Mouse (Mus musculus): ENCODE measurements around the gene Pitpnb.
A peak's percentile ranks its signal among the peaks of the same experiment; 100 is the strongest.

The Pitpnb gene

DNA sequence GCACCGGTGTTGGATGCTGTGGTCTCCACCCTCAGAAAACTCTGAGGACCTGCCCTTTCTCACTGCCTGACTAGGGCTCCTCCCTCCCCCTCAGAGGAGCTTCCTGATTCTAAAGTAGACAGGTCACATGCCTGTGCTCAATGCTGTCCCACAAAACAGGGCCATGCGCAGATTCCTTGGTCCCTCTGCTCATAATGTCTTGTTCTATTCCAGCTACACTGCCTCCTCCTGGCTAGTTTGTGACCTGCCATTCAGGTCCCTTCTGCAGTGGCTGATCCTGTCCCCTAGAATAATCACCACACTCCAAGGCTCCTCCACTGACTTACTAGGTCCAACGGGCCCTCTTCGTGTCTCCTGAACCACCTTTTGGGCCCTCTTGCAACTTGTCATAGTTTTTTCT, 65.6 kb downstream of the Pitpnb start:
- no peak for DNase-seq (ENCODE audit: low spot score in 2 of 2)

DNA sequence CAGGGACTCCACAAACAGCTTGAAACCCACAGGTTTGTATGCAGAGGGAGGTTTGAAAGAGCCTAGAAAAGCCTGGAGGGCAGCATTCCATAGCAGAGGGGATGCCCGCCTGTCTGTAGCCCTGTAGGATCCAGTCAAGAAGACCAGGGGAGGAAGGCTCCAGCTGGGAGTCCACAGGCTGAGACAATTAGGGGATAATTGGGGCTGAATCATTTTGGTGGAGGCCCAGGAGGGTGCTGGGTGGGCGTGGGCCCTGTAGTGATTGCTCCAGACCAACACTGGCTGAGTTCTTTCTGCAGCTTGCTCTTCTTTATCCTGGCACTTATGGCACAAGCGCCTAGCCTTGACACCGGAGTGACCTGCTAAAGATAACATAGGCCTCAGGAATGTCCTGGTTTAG, 67.9 kb downstream of the Pitpnb start:
- no peak for DNase-seq (ENCODE audit: low spot score in 2 of 2)

DNA sequence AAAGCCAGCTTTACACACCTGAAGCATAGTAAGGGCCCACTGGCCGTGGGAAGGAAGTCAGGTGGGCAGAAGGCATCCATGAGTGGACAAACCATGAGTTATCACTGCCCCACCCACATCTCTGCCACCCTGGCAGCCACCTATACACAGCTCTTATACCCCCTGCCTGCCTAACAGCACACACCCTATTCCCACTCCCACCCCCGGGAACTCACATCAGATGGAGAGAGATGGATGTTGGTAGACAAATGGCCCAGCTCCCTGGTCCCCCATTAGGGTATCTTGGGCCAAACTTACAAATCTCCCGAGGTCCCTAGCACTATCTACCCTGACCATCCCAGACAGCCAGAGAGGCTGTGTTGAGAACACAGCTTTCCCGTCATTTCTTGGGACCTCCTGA, 68.7 kb downstream of the Pitpnb start:
- no peak for DNase-seq (ENCODE audit: low spot score in 2 of 2)

DNA sequence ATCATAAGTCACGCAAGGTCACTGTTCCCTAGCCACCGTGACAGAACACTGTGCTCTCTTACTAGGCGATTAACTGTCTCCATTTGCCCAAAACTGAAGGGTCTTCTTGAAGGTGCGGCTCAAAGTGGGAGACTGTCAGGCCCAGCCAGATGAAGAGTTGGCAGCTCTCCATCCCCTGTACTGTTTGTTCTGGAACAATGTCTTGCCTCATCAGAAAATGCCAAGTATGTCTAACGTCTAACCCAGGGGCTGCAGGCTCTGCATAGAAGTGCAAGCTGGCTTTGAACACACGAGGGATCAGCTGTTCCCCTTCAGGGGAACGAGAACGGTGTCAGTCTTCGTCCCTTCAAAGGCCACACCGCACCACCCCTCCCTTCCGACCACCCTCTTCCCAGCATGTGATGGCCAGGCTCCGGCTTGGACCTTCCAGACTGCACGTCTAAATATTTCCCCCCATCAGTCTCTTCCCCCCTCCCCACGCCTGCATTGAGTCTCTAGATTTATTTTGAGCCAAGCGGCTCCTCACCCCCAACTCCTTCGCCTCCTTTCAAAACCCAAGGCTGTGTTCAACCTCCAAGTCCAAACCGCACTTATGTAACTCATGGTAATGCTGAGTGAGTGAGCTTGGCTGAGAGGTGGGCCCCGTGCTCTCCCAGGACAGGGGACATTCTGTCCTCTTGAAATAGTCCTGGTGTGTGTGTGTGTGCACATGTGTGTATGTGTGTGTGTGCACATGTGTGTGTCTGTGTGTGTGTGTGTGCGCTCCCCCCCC, 71.5 kb downstream of the Pitpnb start:
- DNase-seq (ENCODE audit: low spot score in 2 of 2): no peak

DNA sequence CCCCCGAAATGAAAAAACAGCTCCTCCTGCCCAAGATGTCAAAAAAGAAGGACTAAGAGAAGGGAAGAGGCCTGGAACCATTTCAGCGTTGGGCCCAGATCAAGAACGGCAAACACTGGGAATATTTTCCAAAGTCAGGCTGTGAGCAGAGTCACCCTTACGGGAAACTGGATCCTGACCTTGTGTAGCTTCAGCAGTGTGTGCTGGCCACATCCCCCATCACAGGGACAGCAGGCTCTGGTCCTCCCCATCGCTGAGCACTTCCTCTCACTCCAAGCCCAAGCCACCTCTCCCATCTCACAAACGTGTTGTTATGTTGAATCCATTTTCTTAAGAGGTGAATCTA, 72.1 kb downstream of the Pitpnb start:
- DNase-seq (ENCODE audit: low spot score in 2 of 2): no peak

DNA sequence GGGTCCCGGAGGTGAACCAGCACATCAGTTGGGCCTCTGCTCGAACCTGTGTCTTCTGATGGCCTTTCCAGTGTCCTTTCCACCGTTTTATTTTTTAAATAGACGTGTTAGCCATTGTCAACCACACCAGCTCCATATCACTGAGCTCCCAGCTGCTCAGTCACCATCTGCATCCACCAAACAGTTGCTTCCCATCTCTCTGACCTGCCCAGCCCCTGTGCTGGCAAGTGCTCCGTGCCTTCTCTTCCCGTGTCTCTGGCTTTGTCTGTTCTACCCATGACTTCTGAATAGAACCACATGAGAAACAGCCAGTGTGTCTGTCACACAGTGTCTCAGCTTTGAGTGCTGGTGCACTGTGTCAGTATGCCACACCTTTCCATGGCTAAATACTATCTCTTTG, 74.2 kb downstream of the Pitpnb start:
- no peak for DNase-seq (ENCODE audit: low spot score in 2 of 2)

DNA sequence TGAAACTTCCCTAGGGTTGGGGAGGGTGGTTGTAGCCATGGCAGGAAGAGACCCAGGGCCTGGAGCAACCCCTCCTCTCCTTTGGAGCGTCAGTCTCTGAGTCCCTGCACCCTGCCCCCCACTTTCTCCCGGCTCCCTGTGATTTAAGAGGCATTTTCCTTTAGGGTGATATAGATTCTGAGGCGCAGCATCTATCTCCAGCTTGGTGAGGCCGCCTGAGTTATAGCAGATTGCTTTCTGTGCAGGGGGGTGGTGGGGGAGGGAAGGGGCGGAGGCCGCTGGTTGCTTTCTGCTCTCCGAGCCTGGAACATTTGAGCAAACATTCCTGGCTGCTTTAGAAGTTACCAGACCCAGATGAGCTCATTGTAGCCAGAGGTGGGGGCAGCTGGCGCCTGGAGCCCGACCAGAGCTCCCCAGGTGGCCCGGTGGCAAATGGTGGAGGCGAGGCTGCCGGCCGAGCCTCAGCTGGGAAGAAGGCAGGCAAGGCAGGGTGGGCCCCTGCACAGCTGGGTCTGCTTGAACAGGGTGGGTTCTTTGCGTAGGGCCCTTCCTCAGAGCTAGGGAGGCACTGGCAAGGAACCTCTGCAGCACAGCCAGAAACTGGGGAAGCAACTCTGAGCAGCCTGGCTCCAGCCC, 78.0 kb downstream of the Pitpnb start:
- DNase-seq (ENCODE audit: low spot score in 2 of 2): no peak

DNA sequence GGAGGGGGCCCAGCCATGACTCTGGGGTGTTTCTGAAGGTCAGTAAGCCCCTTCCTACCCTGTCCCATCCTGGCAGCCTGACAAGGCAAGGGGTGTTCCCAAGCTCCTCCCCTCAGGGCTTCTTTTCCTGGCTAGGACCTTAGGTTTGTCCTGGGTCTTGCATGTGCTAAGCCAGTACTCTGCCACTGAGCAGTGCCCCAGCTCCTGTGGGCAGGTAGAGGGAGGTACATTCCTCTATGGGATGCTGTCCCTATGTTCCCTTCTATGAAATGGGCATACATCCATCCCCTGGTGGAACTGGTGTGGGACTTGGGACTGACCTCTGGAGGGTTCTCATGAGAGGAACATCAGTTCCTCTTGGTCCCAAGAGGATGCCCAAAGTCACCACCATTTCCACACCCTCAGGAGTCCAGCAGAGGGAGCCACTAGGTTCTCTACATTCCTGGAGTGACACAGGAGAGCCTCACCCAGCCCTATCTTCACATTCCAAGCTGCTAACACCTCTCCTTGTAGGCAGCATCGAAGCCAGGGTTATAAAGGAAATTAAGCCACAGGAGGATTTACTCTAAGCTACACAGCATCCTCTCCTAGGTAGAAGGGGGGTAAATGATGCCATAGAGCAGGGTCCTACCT, 79.0 kb downstream of the Pitpnb start:
- no peak for DNase-seq (ENCODE audit: low spot score in 2 of 2)

DNA sequence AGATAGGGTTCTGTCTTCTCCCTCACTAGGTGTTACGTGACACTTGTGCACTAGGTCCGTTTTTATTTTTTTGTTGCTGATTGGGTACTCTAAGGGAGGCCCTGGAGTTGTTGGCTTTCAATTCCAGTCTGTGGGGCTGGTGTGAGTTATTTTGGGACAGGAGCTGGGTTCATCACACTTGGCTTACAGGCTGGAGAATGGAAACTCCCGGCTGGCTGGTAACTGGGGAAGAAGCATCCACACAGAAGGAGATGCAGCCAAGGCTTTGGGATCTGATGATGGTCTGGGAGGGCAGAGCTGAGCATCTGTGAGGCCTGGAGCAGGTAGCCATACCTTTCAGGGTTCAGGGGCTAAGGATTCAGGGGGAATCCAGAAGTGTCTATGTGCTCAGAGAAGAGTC, 80.1 kb downstream of the Pitpnb start:
- DNase-seq (ENCODE audit: low spot score in 2 of 2): no peak

DNA sequence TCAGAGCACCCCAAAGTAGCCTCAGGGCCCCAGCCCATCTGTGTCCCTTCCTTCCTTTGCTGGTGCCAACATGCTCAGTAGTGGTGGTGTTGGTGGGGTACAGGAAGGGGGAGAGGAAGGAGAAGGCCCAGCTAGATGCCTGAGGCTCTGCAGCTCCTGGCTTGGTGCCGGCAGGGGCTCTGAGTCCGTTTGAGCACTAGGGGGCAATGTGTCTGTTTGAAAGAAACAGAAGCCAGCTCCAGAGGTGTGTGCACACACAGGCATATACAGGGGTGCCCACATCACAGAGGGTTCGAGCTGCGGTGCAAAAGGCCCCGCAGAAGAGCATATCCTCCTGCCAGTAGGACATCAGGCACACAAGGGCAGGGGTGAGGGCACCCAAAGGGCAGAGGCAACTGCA, 83.6 kb downstream of the Pitpnb start:
- DNase-seq (ENCODE audit: low spot score in 2 of 2): no peak

DNA sequence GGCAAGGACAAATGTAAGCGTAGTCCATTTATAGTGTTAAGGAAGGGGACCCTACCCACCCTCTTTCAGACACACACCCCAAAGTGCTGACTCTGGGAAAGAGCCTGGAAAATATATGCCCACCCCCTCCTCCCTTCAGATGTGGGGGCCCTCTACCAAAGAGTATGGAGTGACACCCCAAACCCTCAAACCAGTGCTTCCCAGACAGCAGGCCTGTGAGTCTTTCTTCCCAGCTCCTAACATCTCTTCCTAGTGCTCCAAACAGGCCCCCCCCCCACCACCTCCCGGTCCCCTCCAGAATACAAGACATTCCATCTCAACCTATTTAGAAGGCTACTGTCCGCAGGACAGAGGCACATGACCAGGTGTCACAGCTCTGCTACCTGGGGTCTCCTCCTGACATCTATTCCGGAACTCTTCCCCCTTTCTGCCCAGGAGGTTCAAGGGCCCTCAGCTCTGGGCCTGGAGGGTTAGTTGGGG, 84.2 kb downstream of the Pitpnb start:
- DNase-seq (ENCODE audit: low spot score in 2 of 2): no peak

DNA sequence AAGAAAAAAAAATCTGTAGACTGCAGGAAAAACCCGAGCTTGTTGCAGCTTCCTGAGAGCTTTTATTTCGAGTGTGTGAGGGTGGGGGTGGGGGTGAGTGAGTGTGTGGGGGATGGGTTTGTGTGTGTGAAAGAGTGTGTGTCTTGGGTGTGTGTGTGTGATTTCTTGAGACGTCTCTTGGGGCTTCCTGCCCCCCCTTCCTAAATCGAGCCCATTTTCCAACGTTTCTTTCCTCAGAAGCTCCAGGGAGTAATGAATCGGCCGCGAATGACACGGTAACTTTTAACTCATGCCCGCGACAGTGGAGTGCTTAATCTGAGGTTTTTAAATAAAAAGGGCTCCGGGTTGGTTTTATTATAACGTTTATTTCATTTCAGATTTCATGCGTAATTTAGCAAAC, 85.0 kb downstream of the Pitpnb start:
- DNase-seq (ENCODE audit: low spot score in 2 of 2): no peak

DNA sequence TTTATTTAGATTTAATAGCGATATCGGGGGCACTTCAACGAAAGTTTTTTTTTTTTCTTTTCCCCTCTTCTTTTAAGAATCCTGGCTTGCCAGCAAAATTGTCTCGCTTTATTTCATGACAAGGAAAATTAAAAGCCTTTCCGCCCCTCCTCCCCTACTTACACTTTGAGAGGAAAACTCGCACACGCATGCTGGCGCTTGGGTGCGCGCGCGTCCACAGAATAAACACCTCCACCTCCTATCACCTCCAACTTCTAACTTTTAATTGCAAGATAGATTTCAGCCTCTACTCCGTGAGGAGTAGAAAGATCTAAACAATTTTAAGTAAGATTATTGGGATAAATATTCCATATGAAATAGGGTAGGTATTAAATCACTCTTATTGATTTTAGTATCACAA, 85.5 kb downstream of the Pitpnb start:
- no peak for DNase-seq (ENCODE audit: low spot score in 2 of 2)

DNA sequence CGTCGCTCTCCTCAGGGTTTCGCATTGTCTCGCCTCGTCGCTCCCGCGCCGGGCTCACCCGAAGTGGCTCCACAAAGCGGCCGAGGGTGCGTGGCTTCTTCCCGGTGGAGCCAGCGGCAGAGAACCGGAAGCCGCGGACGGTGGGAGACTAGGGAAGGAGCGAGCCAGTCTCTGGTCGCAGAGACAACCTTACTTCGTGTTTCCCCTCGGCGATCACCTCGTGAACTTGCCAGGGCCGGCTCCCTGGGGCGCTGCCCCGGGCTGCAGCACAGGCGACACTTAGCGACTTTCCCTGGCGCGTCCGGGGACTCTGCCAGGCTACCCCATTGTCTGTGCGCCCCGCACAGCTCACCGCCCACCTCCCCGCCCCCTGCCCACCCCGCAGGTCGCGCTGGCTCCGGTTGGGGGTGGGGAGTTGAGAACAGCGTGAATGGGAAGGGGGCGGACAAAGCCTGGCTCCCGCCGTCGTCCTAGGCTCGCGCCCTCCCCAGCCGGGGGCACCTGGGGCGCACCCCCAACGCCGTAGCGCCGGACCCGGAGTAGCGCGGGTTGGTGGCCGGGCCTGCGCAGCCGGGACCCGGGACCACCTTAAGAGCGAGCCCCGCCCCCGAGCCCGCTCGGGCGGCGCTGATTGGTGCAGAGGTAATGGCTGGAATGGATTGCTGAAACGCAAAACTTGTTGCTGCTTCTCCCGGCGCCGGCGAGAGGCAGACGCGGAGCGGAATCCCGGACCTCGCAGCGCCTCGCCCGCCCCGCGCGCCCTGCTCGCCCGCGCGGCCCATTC, 86.2 kb downstream of the Pitpnb start, which contains the start of gene Mn1:
Gene Mn1 (plus strand): TSS at position 772 of the 784 bp plus-strand sequence.
- DNase-seq (ENCODE audit: low spot score in 2 of 2): peak; percentile 88 to 89

DNA sequence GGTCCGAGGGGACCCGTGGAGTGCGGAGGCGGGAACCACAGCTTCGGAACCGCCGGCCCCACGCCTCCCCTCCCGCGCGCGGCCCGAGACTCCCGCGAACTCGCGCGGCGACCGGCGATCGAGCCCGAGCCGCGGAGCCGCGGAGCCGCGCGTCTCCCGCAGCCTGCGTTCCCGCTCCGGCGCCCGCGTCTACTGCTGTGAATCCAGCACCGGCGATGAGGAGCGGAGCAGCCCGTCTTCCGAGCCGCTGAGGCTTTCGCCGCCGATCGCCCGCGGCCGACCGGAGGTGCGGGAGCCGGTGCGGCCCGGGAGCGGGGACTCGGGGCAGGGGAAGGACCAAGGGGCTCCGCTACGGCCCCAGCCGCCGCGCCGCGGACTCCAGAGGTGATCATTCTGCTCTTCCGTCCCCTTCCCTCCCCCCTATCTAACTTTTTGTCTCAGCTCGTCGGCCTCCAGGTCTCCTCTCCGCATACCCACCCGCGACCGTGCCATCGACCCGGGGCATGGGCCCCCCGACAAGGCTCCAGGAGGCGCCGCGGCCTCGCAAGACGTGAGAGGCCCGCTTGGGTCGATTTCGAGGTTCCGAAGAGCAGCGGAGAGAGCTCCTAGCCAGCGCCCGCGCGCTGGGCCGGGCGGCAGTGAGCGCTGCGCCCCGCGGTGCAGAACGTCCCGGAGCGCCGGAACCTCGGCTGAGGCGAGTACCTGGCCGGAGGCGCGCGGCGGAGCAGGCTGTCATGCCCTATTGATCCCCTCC, 87.0 kb downstream of the Pitpnb start:
- no peak for DNase-seq (ENCODE audit: low spot score in 2 of 2)

DNA sequence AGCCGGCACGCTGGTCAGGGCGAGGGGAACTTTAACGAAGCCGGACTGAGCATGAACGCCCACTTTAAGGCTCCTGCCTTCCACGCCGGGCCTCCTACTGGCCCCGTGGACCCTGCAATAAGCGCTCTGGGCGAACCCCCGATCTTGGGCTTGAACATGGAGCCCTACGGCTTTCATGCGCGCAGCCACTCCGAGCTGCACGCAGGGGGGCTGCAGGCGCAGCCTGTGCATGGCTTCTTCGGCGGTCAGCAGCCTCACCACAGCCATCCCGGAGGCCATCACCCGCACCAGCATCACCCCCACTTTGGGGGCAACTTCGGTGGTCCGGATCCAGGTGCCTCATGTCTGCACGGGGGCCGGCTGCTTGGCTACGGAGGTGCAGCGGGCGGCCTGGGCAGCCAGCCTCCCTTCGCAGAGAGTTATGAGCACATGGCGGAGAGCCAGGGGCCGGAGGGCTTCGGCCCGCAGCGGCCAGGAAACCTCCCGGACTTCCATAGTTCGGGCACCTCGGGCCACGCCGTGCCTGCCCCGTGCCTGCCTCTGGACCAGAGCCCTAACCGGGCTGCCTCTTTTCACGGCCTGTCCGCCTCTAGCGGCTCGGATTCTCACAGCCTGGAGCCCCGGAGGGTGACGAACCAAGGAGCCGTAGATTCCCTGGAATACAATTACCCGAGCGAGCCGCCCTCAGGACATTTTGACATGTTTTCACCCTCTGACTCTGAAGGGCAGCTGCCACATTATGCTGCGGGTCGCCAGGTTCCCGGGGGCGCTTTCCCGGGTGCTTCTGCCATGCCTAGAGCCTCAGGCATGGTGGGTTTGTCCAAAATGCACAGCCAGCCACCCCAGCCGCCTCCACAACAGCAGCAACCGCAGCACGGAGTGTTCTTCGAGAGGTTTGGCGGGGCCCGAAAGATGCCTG, 87.9 kb downstream of the Pitpnb start:
- no peak for DNase-seq (ENCODE audit: low spot score in 2 of 2)

DNA sequence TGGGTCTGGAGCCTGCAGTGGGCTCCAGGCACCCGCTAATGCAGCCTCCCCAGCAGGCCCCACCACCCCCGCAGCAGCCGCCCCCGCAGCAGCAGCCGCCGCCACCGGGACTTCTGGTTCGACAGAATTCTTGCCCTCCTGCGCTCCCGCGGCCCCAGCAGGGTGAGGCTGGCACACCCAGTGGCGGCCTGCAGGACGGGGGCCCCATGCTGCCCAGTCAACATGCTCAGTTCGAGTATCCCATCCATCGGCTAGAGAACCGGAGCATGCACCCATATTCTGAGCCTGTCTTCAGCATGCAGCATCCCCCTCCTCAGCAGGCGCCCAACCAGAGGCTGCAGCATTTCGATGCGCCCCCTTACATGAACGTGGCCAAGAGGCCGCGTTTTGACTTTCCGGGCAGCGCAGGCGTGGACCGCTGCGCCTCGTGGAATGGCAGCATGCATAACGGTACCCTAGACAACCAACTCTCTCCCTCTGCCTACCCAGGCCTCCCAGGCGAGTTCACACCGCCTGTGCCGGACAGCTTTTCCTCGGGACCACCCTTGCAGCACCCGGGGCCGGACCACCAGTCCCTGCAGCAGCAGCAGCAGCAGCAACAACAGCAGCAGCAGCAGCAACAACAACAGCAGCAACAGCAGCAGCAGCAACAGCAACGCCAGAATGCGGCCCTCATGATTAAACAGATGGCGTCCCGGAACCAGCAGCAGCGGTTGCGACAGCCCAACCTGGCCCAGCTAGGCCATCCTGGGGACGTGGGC, 88.7 kb downstream of the Pitpnb start:
- no peak for DNase-seq (ENCODE audit: low spot score in 2 of 2)

DNA sequence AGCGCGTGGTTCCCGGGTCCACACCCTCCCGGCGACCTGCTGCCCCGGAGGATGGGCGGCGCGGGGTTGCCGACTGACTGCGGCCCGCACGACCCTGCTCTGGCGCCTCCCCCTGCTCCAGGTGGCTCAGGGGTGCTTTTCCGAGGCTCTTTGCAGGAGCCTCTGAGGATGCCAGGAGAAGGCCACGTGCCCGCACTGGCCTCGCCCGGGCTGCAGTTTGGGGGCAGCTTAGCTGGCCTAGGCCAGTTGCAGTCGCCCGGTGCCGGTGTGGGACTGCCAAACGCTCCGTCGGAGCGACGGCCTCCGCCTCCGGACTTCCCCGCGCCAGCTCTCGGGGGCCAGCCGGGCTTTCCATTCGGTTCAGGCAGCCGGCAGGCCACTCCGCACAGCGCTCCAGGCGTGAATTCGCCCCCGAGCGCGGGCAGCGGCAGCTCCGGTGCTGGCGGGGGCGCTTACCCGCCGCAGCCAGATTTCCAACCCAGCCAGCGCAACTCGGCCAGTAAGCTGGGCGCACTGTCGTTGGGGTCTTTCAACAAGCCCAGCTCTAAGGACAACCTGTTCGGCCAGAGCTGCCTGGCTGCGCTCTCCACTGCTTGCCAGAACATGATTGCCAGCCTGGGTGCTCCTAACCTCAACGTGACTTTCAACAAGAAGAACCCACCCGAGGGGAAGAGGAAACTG, 89.6 kb downstream of the Pitpnb start:
- DNase-seq (ENCODE audit: low spot score in 2 of 2): no peak

DNA sequence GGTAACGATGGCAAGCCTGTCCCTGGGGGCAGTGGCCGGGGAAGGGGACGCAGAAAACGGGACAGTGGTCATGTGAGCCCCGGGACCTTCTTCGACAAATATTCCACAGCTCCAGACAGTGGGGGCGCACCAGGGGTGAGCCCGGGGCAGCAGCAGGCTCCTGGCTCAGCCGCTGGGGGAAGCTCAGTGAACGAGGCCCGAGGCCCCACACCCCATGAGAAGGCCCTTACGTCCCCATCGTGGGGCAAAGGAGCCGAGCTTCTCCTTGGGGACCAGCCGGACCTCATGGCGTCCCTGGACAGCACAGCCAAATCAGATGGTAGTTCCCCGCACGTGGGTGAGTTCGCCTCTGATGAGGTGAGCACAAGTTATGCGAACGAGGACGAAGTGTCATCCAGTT, 90.3 kb downstream of the Pitpnb start:
- no peak for DNase-seq (ENCODE audit: low spot score in 2 of 2)
